Mouse (Mus musculus) intestine, postnatal 0 days (tissue): Measurements from ENCODE around the gene Abhd14b. TPM values are rescaled to one million over a fixed set of nuclear protein-coding genes. Genes with fewer than 3 reads are reported as not detected.

ENCODE experiments used
- ATAC-seq: fragments of 200-750 bp; cut with Nextera tagmentation; 2 replicates; pipeline ENCODE4 v1.8.0; 2017; ENCODE audit warnings: mild to moderate bottlenecking, moderate TSS enrichment, moderate library complexity
- H3K27ac ChIP-seq: fragments of 300-500 bp; sonication (generic); 2 replicates; pipeline ENCODE4 v1.5.1; 2014; ENCODE audit warnings: mild to moderate bottlenecking, low read depth, low read length, moderate library complexity
- H3K27me3 ChIP-seq: fragments of 300-500 bp; sonication (generic); replicated peaks from 2 replicates; pipeline ENCODE4 v1.6.1; 2014; ENCODE audit warnings: low read length, mixed read lengths; ENCODE audit not compliant: control insufficient read depth, insufficient read depth
- H3K36me3 ChIP-seq: fragments of 300-500 bp; sonication (generic); 2 replicates; pipeline ENCODE4 v1.6.1; 2014; ENCODE audit warnings: mild to moderate bottlenecking, moderate library complexity; ENCODE audit not compliant: control insufficient read depth, insufficient read depth
- H3K4me1 ChIP-seq: fragments of 300-500 bp; sonication (generic); replicated peaks from 2 replicates; pipeline ENCODE4 v1.6.1; 2014; ENCODE audit warnings: antibody characterized with exemption, low read length, mixed read lengths; ENCODE audit not compliant: control insufficient read depth, insufficient read depth
- H3K4me2 ChIP-seq: fragments of 300-500 bp; sonication (generic); replicated peaks from 2 replicates; pipeline ENCODE4 v1.6.1; 2014; ENCODE audit warnings: low read depth, mild to moderate bottlenecking, moderate library complexity
- H3K4me3 ChIP-seq: fragments of 300-500 bp; sonication (generic); 2 replicates; pipeline ENCODE4 v1.5.1; 2014; ENCODE audit warnings: low read depth, low read length
- H3K9ac ChIP-seq: fragments of 300-500 bp; sonication (generic); 2 replicates; pipeline ENCODE4 v1.6.1; 2014; ENCODE audit warnings: mild to moderate bottlenecking, low read depth, low read length
- H3K9me3 ChIP-seq: fragments of 300-500 bp; sonication (generic); 2 replicates; pipeline ENCODE4 v1.6.1; 2016; ENCODE audit warnings: mixed run types; ENCODE audit not compliant: control insufficient read depth
- CTCF ChIP-seq: sonication (generic); IDR thresholded peaks from 2 replicates; pipeline ENCODE4 v1.5.1; 2016; ENCODE audit warnings: low read depth, mild to moderate bottlenecking, control low read depth, antibody characterized with exemption, moderate library complexity
- WGBS: fragments of 180-500 bp; shearing (Covaris S2); extraction: QIAGEN DNeasy Blood & Tissue Kit; methylation state at CpG from one replicate; pipeline ENCODE4 v1.1.7; 2014; 5-methylcytosine and 5-hydroxymethylcytosine counted together
- polyA plus RNA-seq: library from polyadenylated mRNA; unstranded; fragments of >200 nt; fragmentation: Nextera tagmentation; extraction: Ambion mirVana; gene quantifications from 2 replicates; pipeline ENCODE4 v1.2.1, GENCODE M21; 2015

The Abhd14b gene
- polyA plus RNA-seq, 1 experiment from 2014 or later: 38.1 TPM

- peaks cover under 1% of the 10 kb centered on the region; the same call in 1 of the 2 replicates for H3K4me1 ChIP-seq
- TF ChIP-seq CTCF: peak; percentile 58
- no peaks in the 10 kb centered on the region for H3K9me3 ChIP-seq
- H3K27ac ChIP-seq: no peak overlapping the region
- ATAC-seq: no peak
- no peaks in the 10 kb centered on the region for H3K27me3 ChIP-seq
- WGBS: 81% methylated on average over 5 of the region's 5 CpGs
- H3K4me2 ChIP-seq: no peak overlapping the region
- H3K36me3 ChIP-seq: no peaks in the 10 kb centered on the region; the same call in 1 of the 2 replicates
- H3K4me3 ChIP-seq: no peak overlapping the region
- no peak overlapping the region for H3K9ac ChIP-seq
Observed at GRCm38 (mm10) chr9:106442680-106443079, 4.6 kb upstream of the Abhd14b start.

- H3K36me3 ChIP-seq: no peaks in the 10 kb centered on the region; the same call in 1 of the 2 replicates
- H3K4me1 ChIP-seq: peaks cover 7% of the 10 kb centered on the region
- H3K9ac ChIP-seq: no peak overlapping the region
- ATAC-seq: no peak
- no peaks in the 10 kb centered on the region for H3K9me3 ChIP-seq
- no peak overlapping the region for H3K27ac ChIP-seq
- TF ChIP-seq CTCF: no peak
- 45% methylated on average over 4 of the region's 4 CpGs for WGBS
- no peak overlapping the region for H3K4me2 ChIP-seq
- no peaks in the 10 kb centered on the region for H3K27me3 ChIP-seq
- H3K4me3 ChIP-seq: no peak overlapping the region
Observed at GRCm38 (mm10) chr9:106444836-106445235, 2.4 kb upstream of the Abhd14b start.

DNA sequence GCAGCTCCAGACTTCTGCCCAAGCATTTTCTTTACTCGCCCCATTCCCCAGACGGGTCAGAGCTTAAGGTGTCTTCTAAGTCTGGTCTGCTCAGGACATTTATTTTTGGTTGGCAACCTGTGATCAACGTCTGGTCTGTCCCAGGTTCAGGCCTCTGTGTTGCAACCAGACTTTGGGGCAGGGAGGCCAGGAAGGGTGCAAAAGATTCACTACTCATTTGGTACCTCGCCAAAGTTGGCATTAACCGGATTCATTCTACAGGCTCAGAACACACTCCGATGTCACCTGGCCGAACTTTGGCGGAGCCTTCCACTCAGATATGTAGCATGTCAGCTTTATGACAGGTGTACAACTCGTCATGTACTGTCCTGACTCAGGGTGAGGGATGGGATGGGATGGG is 692 bp downstream of the Abhd14b start:
- no peaks in the 10 kb centered on the region; the same call in 1 of the 2 replicates for H3K36me3 ChIP-seq
- H3K4me2 ChIP-seq: peak overlapping the region; percentile 95
- H3K27me3 ChIP-seq: no peaks in the 10 kb centered on the region
- peaks cover 12% of the 10 kb centered on the region for H3K4me1 ChIP-seq
- peak overlapping the region; percentile 77 for H3K27ac ChIP-seq
- no peak for ATAC-seq
- H3K4me3 ChIP-seq: peak overlapping the region; percentile 54
- H3K9me3 ChIP-seq: no peaks in the 10 kb centered on the region
- peak overlapping the region; percentile 59; the same call in 1 of the 2 replicates for H3K9ac ChIP-seq
- WGBS: 31% methylated on average over 9 of the region's 9 CpGs
- no peak for TF ChIP-seq CTCF

- Histone ChIP-seq H3K36me3 (no peaks in the 10 kb centered on the region; the same call in 1 of the 2 replicates), H3K27me3 (no peaks in the 10 kb centered on the region), H3K4me3 (peak overlapping the region; percentile 54), H3K9me3 (no peaks in the 10 kb centered on the region), H3K27ac (peak overlapping the region; percentile 77), H3K4me2 (peak overlapping the region; percentile 95), H3K9ac (peak overlapping the region; percentile 59), H3K4me1 (peaks cover 12% of the 10 kb centered on the region)
- ATAC-seq: peak; percentile 41
- under 1% methylated on average over 23 of the region's 23 CpGs for WGBS
- peak; percentile 91 for TF ChIP-seq CTCF
Observed at GRCm38 (mm10) chr9:106448498-106449031, 1.3 kb downstream of the Abhd14b start.

GRCm38 (mm10) chr9:106449947-106450346 is 2.7 kb downstream of the Abhd14b start:
- ATAC-seq: no peak
- no peak overlapping the region for H3K4me2 ChIP-seq
- H3K27me3 ChIP-seq: no peaks in the 10 kb centered on the region
- H3K9ac ChIP-seq: no peak overlapping the region
- no peak overlapping the region for H3K4me3 ChIP-seq
- no peaks in the 10 kb centered on the region for H3K9me3 ChIP-seq
- peaks cover 12% of the 10 kb centered on the region for H3K4me1 ChIP-seq
- TF ChIP-seq CTCF: no peak
- WGBS: 96% methylated on average over 8 of the region's 8 CpGs
- no peak overlapping the region for H3K27ac ChIP-seq
- no peaks in the 10 kb centered on the region for H3K36me3 ChIP-seq

DNA sequence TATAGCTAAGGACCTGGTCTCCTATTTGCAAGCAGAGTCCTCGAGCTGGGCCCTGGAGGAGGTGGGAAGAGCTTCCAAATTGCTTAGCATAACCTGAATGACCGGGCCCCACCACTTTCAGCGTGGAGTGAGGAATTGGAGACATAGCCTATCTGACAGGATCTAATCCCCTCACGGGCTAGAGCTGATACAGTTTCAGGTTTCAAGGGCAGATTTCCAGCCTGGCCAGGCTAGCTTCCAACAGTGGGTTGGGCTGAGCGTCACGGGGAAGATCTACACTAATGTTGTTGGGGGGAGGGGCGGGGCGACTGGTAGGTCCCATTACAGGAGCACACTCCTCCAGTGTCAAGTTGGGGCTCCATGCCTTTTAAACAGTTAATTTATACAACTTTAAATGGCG is 3.4 kb downstream of the Abhd14b start:
- Histone ChIP-seq H3K4me2 (no peak overlapping the region), H3K27me3 (no peaks in the 10 kb centered on the region), H3K4me1 (peaks cover 12% of the 10 kb centered on the region), H3K36me3 (no peaks in the 10 kb centered on the region), H3K4me3 (no peak overlapping the region), H3K9ac (no peak overlapping the region), H3K27ac (no peak overlapping the region), H3K9me3 (no peaks in the 10 kb centered on the region)
- WGBS: 16% methylated on average over 9 of the region's 9 CpGs
- TF ChIP-seq CTCF: no peak
- no peak for ATAC-seq
